Mouse (Mus musculus): Measurements from ENCODE around the gene Atf4.
A peak's percentile ranks its signal among the peaks of the same experiment; 100 is the strongest.

Gene Atf4

DNA sequence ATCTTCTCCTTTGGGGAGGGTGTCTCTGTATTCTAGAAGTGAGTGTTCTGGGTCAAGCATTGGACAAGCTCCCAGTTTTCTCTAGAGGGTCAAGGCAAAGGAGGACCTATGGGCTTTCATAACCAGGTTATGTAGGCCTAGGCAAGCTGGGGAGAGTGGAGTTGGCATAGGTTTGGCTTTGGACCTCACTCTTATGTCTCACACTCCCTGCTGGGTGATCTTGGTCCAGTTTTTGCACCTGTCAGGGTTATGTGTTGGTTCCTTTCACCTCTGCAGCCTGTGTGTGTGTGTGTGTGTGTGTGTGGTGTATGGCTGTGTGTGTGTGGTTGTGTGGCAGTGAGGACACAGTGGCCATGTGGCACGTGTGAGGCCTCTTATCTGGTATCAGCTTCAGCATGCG lies 24.1 kb downstream of the Atf4 start:
- no peak for DNase-seq (ENCODE audit: extremely low spot score, low read depth, low spot score)

DNA sequence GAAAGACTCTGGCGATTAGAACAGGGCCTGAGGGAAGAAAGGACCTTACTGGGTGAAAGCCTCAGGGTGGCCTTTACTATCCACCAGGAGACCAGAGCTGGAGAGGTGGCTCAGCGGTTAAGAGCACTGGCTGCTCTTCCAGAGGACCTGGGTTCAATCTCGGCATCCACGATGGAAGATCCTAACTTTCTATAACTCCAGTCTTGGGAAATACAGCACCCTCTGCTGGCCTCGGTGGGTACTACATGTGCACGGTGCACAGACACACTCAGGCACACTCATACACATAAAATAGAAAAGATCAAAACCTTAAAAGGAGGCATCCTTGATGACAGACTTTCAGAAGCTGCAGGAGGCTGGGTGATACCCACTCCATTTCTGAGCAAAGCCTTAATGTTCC lies 25.7 kb downstream of the Atf4 start:
- DNase-seq (ENCODE audit: extremely low spot score, low read depth, low spot score) = no peak

DNA sequence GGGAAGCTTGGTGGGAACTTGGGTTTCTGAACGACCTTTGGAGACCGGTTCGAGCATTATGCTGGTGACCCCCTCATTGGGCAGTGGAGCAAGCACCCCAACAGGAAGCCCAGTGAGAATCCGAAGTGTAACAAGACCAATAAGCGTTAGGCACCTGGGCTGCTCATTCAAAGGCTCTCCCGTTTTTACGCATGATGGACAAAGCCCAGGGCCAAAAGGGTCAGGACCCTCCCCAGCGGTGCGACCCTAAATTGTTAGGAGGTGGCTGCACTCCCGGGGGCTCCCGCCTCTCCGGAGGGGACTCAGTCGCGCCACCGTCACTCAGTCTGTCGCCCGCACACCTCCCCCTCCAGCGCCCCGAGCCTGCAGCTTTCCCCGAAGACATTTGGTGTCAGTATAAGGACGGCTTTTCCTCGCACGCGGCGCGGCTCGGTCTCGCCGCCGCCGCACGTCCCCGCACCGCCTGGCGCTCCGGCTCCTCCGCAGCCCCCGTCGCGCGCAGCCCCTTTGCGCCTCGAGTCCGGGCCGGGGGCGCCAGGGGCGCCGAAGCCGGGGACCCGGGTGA lies 31.9 kb downstream of the Atf4 start, which contains the start of gene Cacna1i:
Gene Cacna1i (plus strand): TSS at position 388 of the 565 bp plus-strand sequence.
- no peak for DNase-seq (ENCODE audit: extremely low spot score, low read depth, low spot score)

DNA sequence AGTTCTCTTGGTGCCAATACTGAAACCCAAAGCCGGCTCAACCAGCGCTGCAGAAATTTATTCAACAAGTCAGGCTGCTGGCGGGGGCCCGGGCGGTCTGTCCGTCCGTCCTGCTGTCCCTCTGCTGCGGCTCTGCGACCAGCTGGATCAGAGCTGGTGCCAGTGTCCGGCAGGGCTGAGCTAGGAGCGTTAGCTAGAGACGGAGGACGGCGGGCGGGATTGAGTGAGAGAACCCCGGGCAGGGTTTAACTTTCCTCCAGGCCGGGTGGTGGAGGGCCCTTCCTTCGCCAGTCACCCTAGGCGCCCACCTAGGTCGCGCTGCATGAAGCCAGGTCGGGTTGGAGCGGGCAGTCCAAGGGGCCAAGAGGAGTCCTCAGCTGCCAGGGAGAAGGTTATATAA lies 33.1 kb downstream of the Atf4 start:
- DNase-seq (ENCODE audit: extremely low spot score, low read depth, low spot score) = no peak

DNA sequence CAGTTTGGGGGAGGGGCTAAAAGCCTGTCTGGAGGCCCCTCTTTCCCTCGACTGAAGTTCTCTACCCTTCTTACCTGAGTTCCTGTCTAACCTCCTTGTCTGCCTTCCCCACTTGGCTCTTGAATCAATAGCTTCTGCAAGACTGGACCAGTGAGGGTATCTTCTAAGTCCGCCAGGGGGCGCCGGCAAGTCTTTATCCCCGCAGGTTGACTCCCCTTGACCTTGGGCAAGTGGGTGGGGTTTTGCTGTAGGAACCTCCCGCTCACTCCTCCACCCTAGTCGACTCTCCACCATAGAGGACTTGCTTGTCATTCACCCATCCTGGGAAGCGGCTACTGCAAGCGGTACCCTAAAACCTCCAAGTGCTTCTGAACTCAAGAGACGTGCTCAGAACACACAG lies 34.5 kb downstream of the Atf4 start:
- peak; percentile 35 for DNase-seq (ENCODE audit: extremely low spot score, low read depth, low spot score)

DNA sequence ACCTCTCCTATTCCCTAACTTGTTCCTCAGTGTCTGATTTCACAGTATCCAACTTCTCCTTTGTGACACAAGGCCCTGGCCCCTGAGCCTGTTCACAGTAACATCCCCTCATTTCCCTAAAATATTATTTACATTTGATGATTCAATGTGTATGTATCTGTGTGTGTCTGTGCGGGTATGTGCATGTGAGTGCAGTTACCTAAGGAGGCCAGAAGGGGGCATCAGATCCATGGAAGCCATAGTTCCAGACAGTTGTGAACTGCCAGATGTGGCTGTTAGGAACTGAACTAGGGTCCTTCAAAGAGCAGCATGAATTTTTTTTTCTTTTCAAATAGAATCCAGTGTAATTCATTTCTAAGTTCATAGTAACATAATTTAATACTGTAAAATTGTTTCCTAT lies 42.2 kb downstream of the Atf4 start:
- DNase-seq (ENCODE audit: extremely low spot score, low read depth, low spot score) = no peak

DNA sequence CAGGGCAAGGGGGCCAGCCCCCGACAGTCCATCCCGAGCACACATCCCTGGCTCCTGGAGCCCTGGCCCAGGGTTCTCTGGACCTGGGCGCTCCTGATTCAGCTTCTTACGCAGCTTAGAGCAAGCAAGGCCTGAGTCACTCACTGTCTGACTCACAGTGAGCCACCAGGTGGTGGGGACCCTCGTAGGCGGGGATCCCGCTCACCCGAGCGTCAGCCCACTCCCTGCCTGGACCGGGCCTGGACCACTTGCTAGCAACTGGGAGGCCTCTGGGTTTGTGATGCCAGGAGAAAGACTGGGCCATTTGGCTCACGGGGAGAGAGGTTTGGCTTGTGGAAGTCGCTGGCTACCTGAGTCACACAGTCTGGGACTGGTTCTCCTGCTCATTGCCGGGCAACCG lies 48.8 kb downstream of the Atf4 start:
- DNase-seq (ENCODE audit: extremely low spot score, low read depth, low spot score) = no peak

DNA sequence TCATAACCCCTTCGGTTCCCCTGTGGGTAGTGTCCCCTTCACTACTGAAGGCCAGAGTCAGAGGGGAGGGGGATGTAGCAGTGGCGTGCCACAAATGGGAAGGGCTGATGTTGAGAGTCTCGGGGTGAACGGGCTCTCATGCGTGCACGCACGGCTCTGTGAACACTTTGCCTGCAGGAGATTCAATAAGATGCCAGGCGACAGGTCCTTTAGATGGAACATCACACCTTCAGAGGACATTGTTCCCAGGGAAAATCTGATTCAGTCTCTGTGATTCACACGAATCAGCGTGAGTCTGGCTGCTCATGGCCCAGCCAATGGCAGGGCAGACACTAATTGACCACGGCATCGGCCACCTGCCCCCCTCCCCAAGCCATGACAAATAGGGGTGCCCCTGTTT lies 49.2 kb downstream of the Atf4 start:
- DNase-seq (ENCODE audit: extremely low spot score, low read depth, low spot score) = no peak

DNA sequence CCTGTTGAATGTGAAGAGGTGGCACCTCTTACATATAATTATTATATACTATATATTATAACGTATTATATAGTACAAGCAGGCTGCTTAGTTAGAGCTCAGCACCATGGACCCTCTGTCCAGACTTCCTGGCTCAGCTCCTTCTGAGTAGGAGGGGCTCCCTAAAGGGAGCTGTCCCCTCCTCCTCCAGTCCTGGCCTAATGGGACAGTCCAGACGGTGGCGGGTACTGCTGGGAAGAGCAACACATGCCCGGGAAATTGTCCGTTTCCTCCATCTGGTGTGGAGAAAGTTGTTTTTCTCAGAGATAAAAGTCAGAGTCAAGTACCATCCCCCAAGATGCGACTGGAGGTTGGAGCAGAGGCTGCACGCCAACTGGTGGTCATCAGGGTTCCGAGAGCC lies 51.2 kb downstream of the Atf4 start:
- no peak for DNase-seq (ENCODE audit: extremely low spot score, low read depth, low spot score)

All from hindlimb bud, embryonic 11.5 days (tissue).